Mouse (Mus musculus): ENCODE measurements around the gene Cd244a.

Cd244a gene

DNA sequence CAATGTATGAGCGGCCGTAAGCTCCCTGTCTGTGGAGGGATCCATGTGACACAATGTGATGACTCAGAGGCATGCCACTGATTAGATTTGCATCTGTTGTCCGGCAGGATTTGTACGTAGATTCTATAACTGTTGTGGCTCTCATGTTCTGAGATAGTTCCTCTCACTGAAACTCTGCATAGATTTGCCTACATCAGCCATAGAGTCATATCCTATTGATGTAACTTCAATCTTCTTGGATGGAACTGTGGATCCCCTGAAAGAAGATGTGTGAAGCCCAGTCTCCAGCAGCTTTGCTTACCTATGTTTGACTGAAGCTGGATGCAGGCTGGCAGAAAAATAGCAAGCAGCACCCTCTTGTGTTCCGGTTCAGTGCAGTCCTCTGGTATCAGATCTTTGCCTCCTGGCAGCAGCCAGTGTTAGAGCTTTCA lies 99.6 kb downstream of the Cd244a start:
- DNase-seq: peak in 1 of 2 experiments; percentile 4
